Comparison of ENCODE assay signal across 8 mouse cellular contexts in genomic region chr11:79738725-79739558, GRCm38 (mm10).
DNase-seq lines count a peak whose midpoint lies in the region; ATAC-seq lines count a peak whose summit lies in the region.

No protein-coding gene starts in this region.

- no peaks in the 10 kb centered on the region for H3K9me3 ChIP-seq in intestine, embryonic 15.5 days
- no peaks in the 10 kb centered on the region for H3K9me3 ChIP-seq in liver, embryonic 15.5 days (replicated peaks)
- H3K9me3 ChIP-seq in stomach, embryonic 16.5 days (replicated peaks; ENCODE audit: control insufficient read depth, low read length), result no peaks in the 10 kb centered on the region

- DNase-seq in adrenal gland, adult (ENCODE audit: inconsistent age in 2 of 2, low spot score in 1 of 2), result peak; percentile 73 to 84
- no peak for DNase-seq in adrenal gland, postnatal 4 days (ENCODE audit: low spot score in 2 of 2)
- peak; percentile 99 for DNase-seq in heart, adult 11 months
- DNase-seq in layer of hippocampus, adult 11-12 months (ENCODE audit: low spot score), result no peak

- H3K4me3 ChIP-seq in brown adipose tissue, adult 24 weeks (ENCODE audit: insufficient read depth, low read depth, low read length), result no peak overlapping the region
- no peak overlapping the region for H3K4me3 ChIP-seq in intestine, embryonic 15.5 days (replicated peaks)
- H3K4me3 ChIP-seq in liver, embryonic 15.5 days (replicated peaks), result no peak overlapping the region
- no peak overlapping the region for H3K4me3 ChIP-seq in stomach, embryonic 16.5 days (replicated peaks; ENCODE audit: low read length)

- no peak overlapping the region for H3K9ac ChIP-seq in intestine, embryonic 15.5 days
- no peak overlapping the region for H3K9ac ChIP-seq in liver, embryonic 15.5 days
- H3K9ac ChIP-seq in stomach, embryonic 16.5 days (ENCODE audit: low read length), result peak overlapping the region; percentile 27; the same call in 1 of the 2 replicates

- H3K27me3 ChIP-seq in intestine, embryonic 15.5 days (replicated peaks), result no peaks in the 10 kb centered on the region
- no peaks in the 10 kb centered on the region for H3K27me3 ChIP-seq in liver, embryonic 15.5 days
- H3K27me3 ChIP-seq in stomach, embryonic 16.5 days (ENCODE audit: control insufficient read depth, insufficient read depth, low read length), result no peaks in the 10 kb centered on the region

- peak; percentile 74 for ATAC-seq in intestine, embryonic 15.5 days
- ATAC-seq in liver, embryonic 15.5 days (ENCODE audit: insufficient read depth), result peak; percentile 36; the same call in 1 of the 2 replicates
- peak; percentile 84 for ATAC-seq in stomach, embryonic 16.5 days (ENCODE audit: insufficient read depth, low FRiP score)

- H3K4me2 ChIP-seq in intestine, embryonic 15.5 days (replicated peaks), result no peak overlapping the region
- H3K4me2 ChIP-seq in liver, embryonic 15.5 days, result no peak overlapping the region
- no peak overlapping the region for H3K4me2 ChIP-seq in stomach, embryonic 16.5 days (ENCODE audit: low read depth, low read length)

- H3K27ac ChIP-seq in brown adipose tissue, adult 24 weeks (replicated peaks; ENCODE audit: low read depth, low read length), result peak overlapping the region; percentile 95
- peak overlapping the region; percentile 81 for H3K27ac ChIP-seq in intestine, embryonic 15.5 days
- H3K27ac ChIP-seq in liver, embryonic 15.5 days (replicated peaks), result no peak overlapping the region
- peak overlapping the region; percentile 89 for H3K27ac ChIP-seq in stomach, embryonic 16.5 days (ENCODE audit: low read length)

- no peaks in the 10 kb centered on the region for H3K36me3 ChIP-seq in intestine, embryonic 15.5 days
- no peaks in the 10 kb centered on the region for H3K36me3 ChIP-seq in liver, embryonic 15.5 days (replicated peaks)
- H3K36me3 ChIP-seq in stomach, embryonic 16.5 days (ENCODE audit: control insufficient read depth, insufficient read depth, low read length), result no peaks in the 10 kb centered on the region

- H3K4me1 ChIP-seq in brown adipose tissue, adult 24 weeks (ENCODE audit: control insufficient read depth, insufficient read depth, insufficient read length, low read length), result peaks cover 34% of the 10 kb centered on the region
- H3K4me1 ChIP-seq in intestine, embryonic 15.5 days (replicated peaks), result peaks cover 27% of the 10 kb centered on the region
- peaks cover 34% of the 10 kb centered on the region for H3K4me1 ChIP-seq in liver, embryonic 15.5 days (replicated peaks)
- H3K4me1 ChIP-seq in stomach, embryonic 16.5 days (ENCODE audit: control insufficient read depth, insufficient read depth, low read length), result peaks cover 26% of the 10 kb centered on the region

- WGBS in intestine, embryonic 15.5 days, result 55% methylated on average over 19 of the region's 19 CpGs
- WGBS in liver, embryonic 15.5 days (ENCODE audit: insufficient replicate concordance), result 51% methylated on average over 19 of the region's 19 CpGs
- 54% methylated on average over 19 of the region's 19 CpGs for WGBS in stomach, embryonic 16.5 days

Comparison
In these comparisons a context has a peak if more than half of its experiments do, and no peak if none do; other contexts are left out.
1. DNase-seq: peak in adrenal gland, adult (2 of 2) and heart, adult 11 months (single experiment); none in adrenal gland, postnatal 4 days (0 of 2) and layer of hippocampus, adult 11-12 months (single experiment).
2. Peak in every context shown above with its lines, with median percentiles within 50 percentile points of each other: ATAC-seq.